Mouse (Mus musculus): ENCODE measurements at regions not wholly inside any gene's neighbourhood (a gene's known extent, or its start where the extent isn't known, plus 50 kb on each side); places are given as distances from the start of the nearest gene placed in this dataset.
"Not testable (repeated sequence)": the region's sequence is repeated elsewhere in the genome, so short reads cannot be mapped to it uniquely, and the experiment has no call there.

DNA sequence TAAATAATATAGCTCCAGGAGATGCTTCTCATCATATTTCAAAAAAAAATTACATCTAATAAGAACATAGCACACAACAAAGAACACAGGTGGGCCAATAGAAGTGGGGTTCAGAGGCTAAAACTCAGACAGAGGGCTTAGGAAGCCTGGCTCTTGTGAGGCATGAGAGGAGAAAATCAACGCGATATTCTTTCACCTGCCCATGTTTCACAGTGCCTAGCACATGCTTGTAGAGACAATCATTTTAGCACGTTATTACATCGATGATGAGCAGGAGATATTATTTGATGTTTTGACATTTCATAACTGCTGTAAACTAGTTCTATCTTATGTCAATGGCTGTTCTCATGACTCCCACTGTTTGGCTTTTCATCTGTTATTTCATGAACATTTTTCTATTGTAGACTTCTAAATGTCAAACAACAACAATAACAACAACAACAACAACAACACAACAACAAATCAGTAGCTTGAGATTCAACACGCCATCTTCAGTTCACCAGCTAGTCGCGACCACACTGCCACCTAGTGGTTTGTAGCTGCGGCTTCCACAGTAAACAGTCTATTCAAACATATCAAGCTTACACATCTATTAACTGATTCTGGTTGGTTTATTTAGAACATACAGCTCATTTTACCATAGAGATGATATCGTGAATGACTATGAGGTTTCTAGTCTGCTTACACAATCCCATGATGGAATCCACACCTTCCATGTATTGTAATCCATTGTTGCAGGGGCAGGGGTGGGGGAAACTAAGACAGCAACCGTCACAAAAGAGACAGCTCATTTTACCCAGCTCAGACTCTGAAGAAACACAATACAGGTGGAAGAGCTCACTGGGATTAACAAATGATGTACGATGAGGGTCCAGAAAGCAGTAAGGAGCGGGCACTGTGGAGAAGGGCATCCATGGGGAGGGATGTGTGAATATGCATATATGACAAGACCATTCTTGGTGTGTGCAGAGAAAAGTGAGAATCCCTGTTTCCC is 60.5 kb upstream of the Tmem200a start:
- TF ChIP-seq CTCF (IDR thresholded peaks at IDR 0.05; ENCODE audit: low read depth, low read length) (peak; percentile 83), POLR2A (IDR thresholded peaks at IDR 0.05; ENCODE audit: borderline replicate concordance, low read depth, low read length) (no peak)
- Histone ChIP-seq H3K4me1 (ENCODE audit: control insufficient read depth, insufficient read depth, low read length) (no peaks in the 10 kb centered on the region), H3K27ac (ENCODE audit: insufficient read depth, low read depth, low read length) (no peak overlapping the region)

DNA sequence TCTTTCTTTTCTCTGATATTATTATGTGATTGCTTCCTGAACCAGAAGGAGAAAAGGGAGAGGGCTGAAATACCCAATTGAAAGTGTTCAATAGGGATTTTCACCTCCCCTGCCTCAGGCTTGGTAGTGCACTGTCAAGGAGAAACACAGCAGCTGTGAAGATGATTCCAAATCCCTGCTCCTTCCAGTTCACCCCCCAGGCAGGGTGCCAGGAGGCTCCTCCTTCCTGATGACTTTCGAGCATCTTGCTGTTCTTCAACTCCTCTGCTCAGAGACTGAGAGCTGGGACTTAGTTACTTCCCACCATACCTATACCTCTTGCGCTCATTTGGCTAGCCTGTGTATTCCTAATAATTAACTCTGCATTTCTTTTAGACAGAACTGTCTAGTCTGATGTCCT is 73.7 kb upstream of the Tmem200a start:
- H3K27ac ChIP-seq (ENCODE audit: insufficient read depth, low read depth, low read length), result no peak overlapping the region
- no peak overlapping the region for H3K4me3 ChIP-seq (ENCODE audit: insufficient read depth, low read length)
- no peaks in the 10 kb centered on the region for H3K4me1 ChIP-seq (ENCODE audit: control insufficient read depth, insufficient read depth, low read length)
- TF ChIP-seq POLR2A (IDR thresholded peaks at IDR 0.05; ENCODE audit: borderline replicate concordance, low read depth, low read length), result no peak
- no peak for TF ChIP-seq CTCF (IDR thresholded peaks at IDR 0.05; ENCODE audit: low read depth, low read length)

More for the DNA sequence above, 60.5 kb upstream of the Tmem200a start:
- H3K4me3 ChIP-seq (ENCODE audit: insufficient read depth, low read length), result no peak overlapping the region

DNA sequence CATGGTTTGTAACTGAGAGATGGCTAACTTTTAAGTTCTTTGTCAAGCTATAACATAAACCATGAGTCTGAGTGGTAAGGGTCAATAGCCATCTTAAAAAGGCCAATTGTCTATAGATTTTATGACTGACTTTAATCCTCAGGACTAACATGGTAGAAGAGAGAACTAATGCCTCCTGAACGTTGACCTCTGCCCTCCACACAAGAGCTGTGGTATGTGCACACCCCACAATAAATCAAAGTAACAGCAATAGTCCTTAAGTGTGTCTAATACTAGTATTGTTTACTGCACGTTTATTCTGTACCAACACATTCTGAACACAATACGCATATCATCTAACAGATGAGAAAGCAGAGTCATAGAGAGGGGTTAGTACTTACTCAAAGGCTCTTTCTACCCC is 70.7 kb upstream of the Samd3 start:
- TF ChIP-seq CTCF (IDR thresholded peaks at IDR 0.05; ENCODE audit: low read depth, low read length), result no peak
- TF ChIP-seq POLR2A (IDR thresholded peaks at IDR 0.05; ENCODE audit: borderline replicate concordance, low read depth, low read length), result no peak
- no peaks in the 10 kb centered on the region for H3K4me1 ChIP-seq (ENCODE audit: control insufficient read depth, insufficient read depth, low read length)
- H3K27ac ChIP-seq (ENCODE audit: insufficient read depth, low read depth, low read length), result no peak overlapping the region
- no peak overlapping the region for H3K4me3 ChIP-seq (ENCODE audit: insufficient read depth, low read length)

DNA sequence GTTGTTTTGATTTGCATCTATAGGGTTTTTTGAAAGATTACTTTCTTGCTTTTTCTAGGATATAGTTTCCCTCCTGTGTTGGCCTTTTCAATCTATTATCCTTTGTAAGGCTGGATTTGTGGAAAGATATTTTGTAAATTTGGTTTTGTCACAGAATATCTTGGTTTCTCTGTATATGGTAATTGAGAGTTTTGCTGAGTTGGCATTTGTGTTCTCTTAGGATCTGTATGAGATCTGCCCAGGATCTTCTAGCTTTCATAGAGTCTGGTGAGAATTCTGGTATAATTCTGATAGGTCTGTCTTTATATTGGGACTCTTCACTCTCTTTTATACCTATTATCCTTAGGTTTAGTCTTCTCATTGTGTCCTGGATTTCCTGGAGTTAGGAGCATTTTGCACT is 68.4 kb upstream of the Samd3 start:
- H3K4me3 ChIP-seq (ENCODE audit: insufficient read depth, low read length), result not testable (repeated sequence)

DNA sequence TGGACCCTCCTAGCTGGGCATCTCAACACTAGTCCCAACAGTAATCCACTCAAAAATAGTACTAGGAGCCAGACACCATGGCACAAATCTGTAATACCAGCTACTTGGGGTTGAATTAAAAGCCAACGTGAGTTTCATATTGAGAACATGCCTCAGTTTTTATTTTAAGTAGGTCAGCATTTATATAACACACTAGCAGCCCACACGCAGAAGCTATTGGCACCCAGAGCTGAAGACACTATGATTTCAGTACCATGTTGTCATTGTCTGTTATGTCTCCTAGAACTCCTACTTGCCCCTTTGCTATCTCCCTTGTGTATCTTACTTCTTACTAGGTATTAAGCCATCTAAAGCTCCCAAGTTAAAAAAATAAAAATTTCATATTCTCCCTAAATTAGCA is 65.0 kb upstream of the Samd3 start:
- H3K27ac ChIP-seq (ENCODE audit: insufficient read depth, low read depth, low read length), result no peak overlapping the region
- TF ChIP-seq CTCF (IDR thresholded peaks at IDR 0.05; ENCODE audit: low read depth, low read length) (no peak), POLR2A (IDR thresholded peaks at IDR 0.05; ENCODE audit: borderline replicate concordance, low read depth, low read length) (no peak)
- H3K4me3 ChIP-seq (ENCODE audit: insufficient read depth, low read length), result no peak overlapping the region
- H3K4me1 ChIP-seq (ENCODE audit: control insufficient read depth, insufficient read depth, low read length), result no peaks in the 10 kb centered on the region

More for the DNA sequence above, 68.4 kb upstream of the Samd3 start:
- not testable (repeated sequence) for H3K4me1 ChIP-seq (ENCODE audit: control insufficient read depth, insufficient read depth, low read length); H3K27ac ChIP-seq (ENCODE audit: insufficient read depth, low read depth, low read length)

DNA sequence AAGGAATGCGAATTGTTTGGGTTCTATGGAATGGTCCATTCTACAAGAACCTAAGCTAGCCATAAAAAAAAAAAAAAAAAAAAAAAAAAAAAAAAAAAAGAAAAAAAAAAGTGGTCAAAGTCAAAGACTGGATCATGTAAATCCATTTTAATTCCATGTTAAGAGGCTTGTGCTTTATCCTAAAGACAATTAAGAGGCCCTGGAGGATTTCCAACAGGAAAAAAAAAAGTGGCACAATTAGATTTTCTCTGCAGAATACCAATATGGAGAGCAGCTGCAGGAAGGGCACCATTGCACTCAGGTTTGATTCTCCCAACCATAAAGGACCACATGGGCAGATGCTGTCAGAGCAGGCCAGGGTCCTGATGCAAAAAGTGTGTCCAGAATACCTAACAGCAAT is 51.9 kb upstream of the Samd3 start:
- no peak overlapping the region for H3K27ac ChIP-seq (ENCODE audit: insufficient read depth, low read depth, low read length)
- no peak for TF ChIP-seq CTCF (IDR thresholded peaks at IDR 0.05; ENCODE audit: low read depth, low read length)
- no peak for TF ChIP-seq POLR2A (IDR thresholded peaks at IDR 0.05; ENCODE audit: borderline replicate concordance, low read depth, low read length)

DNA sequence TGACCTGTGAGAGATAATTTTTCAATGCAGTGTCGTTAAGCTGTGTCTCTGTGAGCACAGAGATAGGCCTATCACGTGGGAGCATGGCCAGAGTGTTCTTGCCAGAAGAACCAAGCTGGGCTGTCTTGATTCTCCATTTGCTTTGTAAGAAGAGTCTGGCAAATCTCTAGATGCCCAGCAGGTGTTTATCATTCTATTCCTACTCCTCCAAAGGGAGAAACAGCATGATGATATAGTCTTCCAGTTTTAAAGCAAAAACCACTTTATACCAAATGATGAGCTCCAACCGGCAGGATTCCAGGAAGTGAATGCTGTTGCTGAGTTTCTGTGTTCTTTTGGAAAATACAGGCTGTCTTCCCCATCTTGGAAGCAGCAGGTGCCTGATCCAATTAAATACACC is 51.2 kb upstream of the Samd3 start:
- Histone ChIP-seq H3K27ac (ENCODE audit: insufficient read depth, low read depth, low read length) (no peak overlapping the region), H3K4me3 (ENCODE audit: insufficient read depth, low read length) (no peak overlapping the region), H3K4me1 (ENCODE audit: control insufficient read depth, insufficient read depth, low read length) (no peaks in the 10 kb centered on the region)
- TF ChIP-seq POLR2A (IDR thresholded peaks at IDR 0.05; ENCODE audit: borderline replicate concordance, low read depth, low read length) (no peak), CTCF (IDR thresholded peaks at IDR 0.05; ENCODE audit: low read depth, low read length) (no peak)

More for the DNA sequence above, 51.9 kb upstream of the Samd3 start:
- Histone ChIP-seq H3K4me3 (ENCODE audit: insufficient read depth, low read length) (no peak overlapping the region), H3K4me1 (ENCODE audit: control insufficient read depth, insufficient read depth, low read length) (no peaks in the 10 kb centered on the region)

All from bone marrow macrophage, adult 2 months (primary cell).